ENCODE assay signal across 15 mouse cellular contexts in the genomic region with DNA sequence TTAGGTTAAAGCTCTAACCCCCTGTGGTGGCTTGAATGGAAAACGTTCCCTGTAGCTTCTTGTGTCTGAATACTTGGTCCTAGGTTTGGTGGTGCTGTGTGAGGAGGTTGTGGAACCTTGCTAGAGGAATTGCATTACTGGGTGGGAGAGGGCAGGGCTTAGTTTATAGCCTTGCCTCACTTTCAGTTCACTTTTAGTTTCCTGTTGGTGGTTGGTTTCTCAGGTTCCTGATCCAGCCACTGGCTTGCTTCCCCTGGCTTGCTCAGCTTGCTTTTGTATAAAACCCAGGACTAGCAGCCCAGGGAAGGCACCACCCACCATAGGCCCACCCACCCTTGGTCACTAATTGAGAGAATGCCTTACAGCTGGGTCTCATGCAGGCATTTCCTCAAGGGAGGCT.
"Had no signal": no experiment of that assay in that cellular context is flagged by ENCODE, and none has a peak within 500 bp of the region (broad histone marks: within the 10 kb centered on the region; RNA-seq: fewer than 3 reads in every experiment).

No protein-coding gene starts in this region.

- ATAC-seq: intestine, embryonic 16.5 days; liver, embryonic 12.5 days had no signal

- H3K36me3 ChIP-seq: kidney, embryonic 15.5 days; limb, embryonic 10.5 days; liver, embryonic 12.5 days; lung, embryonic 15.5 days; midbrain, embryonic 10.5 days; neural tube, embryonic 13.5 days had no signal

- H3K4me3 ChIP-seq: kidney, embryonic 15.5 days; left cerebral cortex, adult 2 months; limb, embryonic 10.5 days; liver, embryonic 12.5 days; lung, embryonic 15.5 days; midbrain, embryonic 10.5 days; neural tube, embryonic 13.5 days had no signal

- H3K4me2 ChIP-seq: kidney, embryonic 15.5 days; liver, embryonic 12.5 days; lung, embryonic 15.5 days; neural tube, embryonic 13.5 days had no signal

- DNase-seq: kidney, adult 2 months; kidney, postnatal 14 days; midbrain, embryonic 14.5 days; retina, postnatal 1 day; right cerebral cortex, postnatal 4 days; thymus, adult 18-20 months; thymus, postnatal 14 days had no signal

- H3K27ac ChIP-seq: kidney, embryonic 15.5 days; left cerebral cortex, adult 2 months; limb, embryonic 10.5 days; liver, embryonic 12.5 days; lung, embryonic 15.5 days; midbrain, embryonic 10.5 days; neural tube, embryonic 13.5 days had no signal

- H3K4me1 ChIP-seq: kidney, embryonic 15.5 days; limb, embryonic 10.5 days; liver, embryonic 12.5 days; lung, embryonic 15.5 days; midbrain, embryonic 10.5 days; neural tube, embryonic 13.5 days had no signal

- H3K27me3 ChIP-seq: kidney, embryonic 15.5 days; liver, embryonic 12.5 days; lung, embryonic 15.5 days; neural tube, embryonic 13.5 days had no signal

- H3K9ac ChIP-seq: kidney, embryonic 15.5 days; liver, embryonic 12.5 days; lung, embryonic 15.5 days; neural tube, embryonic 13.5 days had no signal
